Mouse (Mus musculus): ENCODE results near the gene Ccdc170. TPM values are rescaled to one million over a fixed set of nuclear protein-coding genes. Genes with fewer than 3 reads are reported as not detected.

The Ccdc170 gene
- polyA plus RNA-seq, 1 experiment = not detected

DNA sequence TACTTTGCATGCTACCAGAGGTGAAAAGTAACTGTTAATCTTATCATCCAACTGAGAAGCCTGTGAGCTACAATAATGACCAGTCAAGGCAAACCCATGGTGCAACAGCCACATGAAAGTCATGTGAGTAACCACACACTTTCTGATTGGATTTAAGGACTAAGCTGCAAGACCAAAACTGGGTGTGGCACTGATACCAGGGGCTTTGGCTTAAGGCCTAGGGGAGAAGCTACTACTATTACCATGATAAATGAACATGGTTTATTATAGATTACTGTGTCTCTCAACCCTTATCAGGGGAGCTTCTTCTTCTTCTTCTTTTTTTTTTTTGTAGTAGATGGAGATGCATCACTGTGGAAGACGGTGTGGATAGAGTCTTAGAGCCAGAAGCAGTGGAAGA is 82.8 kb downstream of the Ccdc170 start:
- no peak overlapping the region for H3K4me3 ChIP-seq (ENCODE audit: low read depth, low read length)
- 75% methylated on average over 1 of the region's 1 CpGs for WGBS
- H3K4me1 ChIP-seq (ENCODE audit: control insufficient read depth, insufficient read depth, insufficient read length, low read length) = no peaks in the 10 kb centered on the region
- H3K27me3 ChIP-seq (ENCODE audit: control insufficient read depth, insufficient read depth, low read length) = no peaks in the 10 kb centered on the region
- TF ChIP-seq CTCF (IDR thresholded peaks at IDR 0.05; ENCODE audit: extremely low read depth, insufficient read length, insufficient replicate concordance, low read depth, low read length) = no peak
- TF ChIP-seq POLR2A (IDR thresholded peaks at IDR 0.05; ENCODE audit: low read depth, low read length) = no peak
- H3K36me3 ChIP-seq (ENCODE audit: control insufficient read depth, insufficient read depth, low read length) = no peaks in the 10 kb centered on the region
- H3K27ac ChIP-seq (ENCODE audit: insufficient read depth, low read depth, low read length) = no peak overlapping the region

DNA sequence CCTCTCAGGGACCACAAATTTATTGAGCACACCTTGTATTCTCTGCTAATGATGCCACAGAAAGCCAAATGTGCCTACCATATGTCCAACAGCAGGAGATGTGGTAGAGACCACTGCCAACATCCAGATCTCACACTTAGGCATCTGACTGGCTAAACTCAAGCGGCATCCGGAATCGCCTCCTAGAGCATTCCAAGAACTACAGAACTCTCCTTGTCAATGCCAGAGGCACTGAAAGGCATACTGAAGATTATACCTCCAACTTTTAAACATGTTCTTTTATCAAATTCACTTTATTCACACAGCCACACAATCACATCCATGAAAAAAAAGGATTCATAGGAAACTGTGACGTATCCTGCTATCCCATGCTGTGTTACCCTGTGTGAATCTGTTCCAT is 88.5 kb downstream of the Ccdc170 start:
- no peak overlapping the region for H3K27ac ChIP-seq (ENCODE audit: insufficient read depth, low read depth, low read length)
- H3K36me3 ChIP-seq (ENCODE audit: control insufficient read depth, insufficient read depth, low read length) = no peaks in the 10 kb centered on the region
- 94% methylated on average over 4 of the region's 4 CpGs for WGBS
- H3K27me3 ChIP-seq (ENCODE audit: control insufficient read depth, insufficient read depth, low read length) = no peaks in the 10 kb centered on the region
- TF ChIP-seq POLR2A (IDR thresholded peaks at IDR 0.05; ENCODE audit: low read depth, low read length) (no peak), CTCF (IDR thresholded peaks at IDR 0.05; ENCODE audit: extremely low read depth, insufficient read length, insufficient replicate concordance, low read depth, low read length) (no peak)
- H3K4me1 ChIP-seq (ENCODE audit: control insufficient read depth, insufficient read depth, insufficient read length, low read length) = no peaks in the 10 kb centered on the region
- H3K4me3 ChIP-seq (ENCODE audit: low read depth, low read length) = no peak overlapping the region

DNA sequence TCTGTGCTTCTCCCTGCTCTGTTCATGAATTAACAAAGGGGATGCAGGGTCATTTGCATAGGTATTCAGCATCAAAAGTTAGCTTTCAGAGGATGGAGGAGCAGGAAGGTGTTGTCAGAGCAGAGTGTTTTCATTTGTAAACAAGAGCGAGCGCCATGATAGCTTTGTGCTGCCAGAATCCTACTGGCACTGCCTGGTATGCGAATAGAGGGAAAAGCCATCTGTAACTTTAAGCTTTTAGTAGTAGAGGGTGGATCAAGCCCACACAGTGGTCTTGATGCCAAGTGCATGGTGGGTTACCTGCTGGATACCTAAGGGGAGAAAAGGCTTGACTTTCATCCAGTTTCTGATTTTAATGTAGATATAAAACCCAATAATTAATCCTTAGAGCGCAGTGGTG is 89.0 kb downstream of the Ccdc170 start:
- no peak overlapping the region for H3K27ac ChIP-seq (ENCODE audit: insufficient read depth, low read depth, low read length)
- no peaks in the 10 kb centered on the region for H3K4me1 ChIP-seq (ENCODE audit: control insufficient read depth, insufficient read depth, insufficient read length, low read length)
- 84% methylated on average over 4 of the region's 4 CpGs for WGBS
- no peak overlapping the region for H3K4me3 ChIP-seq (ENCODE audit: low read depth, low read length)
- no peak for TF ChIP-seq POLR2A (IDR thresholded peaks at IDR 0.05; ENCODE audit: low read depth, low read length)
- no peaks in the 10 kb centered on the region for H3K27me3 ChIP-seq (ENCODE audit: control insufficient read depth, insufficient read depth, low read length)
- no peaks in the 10 kb centered on the region for H3K36me3 ChIP-seq (ENCODE audit: control insufficient read depth, insufficient read depth, low read length)

DNA sequence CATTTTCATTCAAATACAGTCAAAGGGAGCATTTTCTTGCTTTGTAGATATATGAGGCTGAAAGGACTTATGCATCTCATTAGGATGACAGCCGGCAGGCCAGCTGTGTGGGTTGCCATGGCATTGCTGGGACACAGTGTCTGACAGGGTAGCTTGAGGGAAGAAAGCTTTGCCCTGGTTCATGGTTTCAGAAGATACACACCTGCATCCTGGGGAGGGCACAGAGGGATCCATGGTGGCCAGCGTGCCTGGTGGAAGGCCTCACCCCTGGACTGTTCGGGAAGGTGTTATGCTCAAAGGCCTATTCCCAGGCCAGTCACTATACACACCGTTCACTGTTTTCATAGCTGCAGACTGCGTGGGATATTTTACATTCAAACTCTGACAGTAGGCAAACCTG is 99.6 kb downstream of the Ccdc170 start:
- no peak overlapping the region for H3K27ac ChIP-seq (ENCODE audit: insufficient read depth, low read depth, low read length)

DNA sequence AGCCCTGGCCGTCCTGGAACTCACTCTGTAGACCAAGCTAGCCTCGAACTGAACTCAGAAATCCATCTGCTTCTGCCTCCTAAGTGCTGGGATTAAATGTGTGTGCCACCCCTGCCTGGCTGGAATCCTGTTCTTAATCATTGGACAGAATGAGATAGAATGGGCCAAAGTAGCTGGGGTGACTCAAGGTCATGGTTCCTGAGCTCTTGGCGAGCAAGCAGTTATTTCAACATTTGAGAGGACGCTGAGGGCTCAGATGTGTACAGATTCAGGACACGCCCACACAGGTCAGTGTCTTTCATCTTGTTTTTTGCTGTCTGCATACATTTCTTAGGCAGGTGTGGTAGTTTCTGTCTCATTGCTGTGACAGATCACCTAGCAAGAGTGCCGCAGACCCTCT is 104.4 kb downstream of the Ccdc170 start:
- H3K36me3 ChIP-seq (ENCODE audit: control insufficient read depth, insufficient read depth, low read length) = no peaks in the 10 kb centered on the region
- 81% methylated on average over 6 of the region's 6 CpGs for WGBS
- no peaks in the 10 kb centered on the region for H3K4me1 ChIP-seq (ENCODE audit: control insufficient read depth, insufficient read depth, insufficient read length, low read length)
- no peaks in the 10 kb centered on the region for H3K27me3 ChIP-seq (ENCODE audit: control insufficient read depth, insufficient read depth, low read length)
- H3K27ac ChIP-seq (ENCODE audit: insufficient read depth, low read depth, low read length) = no peak overlapping the region
- TF ChIP-seq CTCF (IDR thresholded peaks at IDR 0.05; ENCODE audit: extremely low read depth, insufficient read length, insufficient replicate concordance, low read depth, low read length) = no peak
- TF ChIP-seq POLR2A (IDR thresholded peaks at IDR 0.05; ENCODE audit: low read depth, low read length) = no peak
- no peak overlapping the region for H3K4me3 ChIP-seq (ENCODE audit: low read depth, low read length)

More for the DNA sequence above, 99.6 kb downstream of the Ccdc170 start:
- H3K4me3 ChIP-seq (ENCODE audit: low read depth, low read length) = no peak overlapping the region
- TF ChIP-seq CTCF (IDR thresholded peaks at IDR 0.05; ENCODE audit: extremely low read depth, insufficient read length, insufficient replicate concordance, low read depth, low read length) (no peak), POLR2A (IDR thresholded peaks at IDR 0.05; ENCODE audit: low read depth, low read length) (no peak)
- no peaks in the 10 kb centered on the region for H3K36me3 ChIP-seq (ENCODE audit: control insufficient read depth, insufficient read depth, low read length)
- H3K4me1 ChIP-seq (ENCODE audit: control insufficient read depth, insufficient read depth, insufficient read length, low read length) = no peaks in the 10 kb centered on the region
- 91% methylated on average over 5 of the region's 5 CpGs for WGBS
- no peaks in the 10 kb centered on the region for H3K27me3 ChIP-seq (ENCODE audit: control insufficient read depth, insufficient read depth, low read length)

DNA sequence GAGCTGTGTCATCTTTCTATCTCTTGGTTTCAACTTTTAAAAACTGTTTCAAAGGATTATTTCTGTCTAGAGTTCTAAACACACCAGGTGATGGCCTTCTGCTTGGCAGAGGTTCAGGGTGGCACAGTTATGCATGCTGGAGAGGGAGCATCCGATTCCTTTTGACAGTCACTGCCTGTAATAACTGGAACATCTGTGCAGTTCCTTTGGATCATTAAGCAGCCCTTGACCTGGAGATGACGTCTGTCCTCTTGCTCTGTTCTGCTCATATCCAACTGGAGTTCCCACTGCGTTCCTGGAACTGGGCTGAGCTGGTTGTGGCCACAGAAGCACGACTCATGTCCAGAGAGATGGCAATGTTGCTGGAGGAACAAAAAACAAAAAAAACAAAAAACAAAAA is 107.3 kb downstream of the Ccdc170 start:
- no peaks in the 10 kb centered on the region for H3K4me1 ChIP-seq (ENCODE audit: control insufficient read depth, insufficient read depth, insufficient read length, low read length)
- no peaks in the 10 kb centered on the region for H3K36me3 ChIP-seq (ENCODE audit: control insufficient read depth, insufficient read depth, low read length)
- no peak overlapping the region for H3K4me3 ChIP-seq (ENCODE audit: low read depth, low read length)
- TF ChIP-seq POLR2A (IDR thresholded peaks at IDR 0.05; ENCODE audit: low read depth, low read length) (no peak), CTCF (IDR thresholded peaks at IDR 0.05; ENCODE audit: extremely low read depth, insufficient read length, insufficient replicate concordance, low read depth, low read length) (no peak)
- WGBS = 75% methylated on average over 4 of the region's 4 CpGs
- no peaks in the 10 kb centered on the region for H3K27me3 ChIP-seq (ENCODE audit: control insufficient read depth, insufficient read depth, low read length)
- no peak overlapping the region for H3K27ac ChIP-seq (ENCODE audit: insufficient read depth, low read depth, low read length)

DNA sequence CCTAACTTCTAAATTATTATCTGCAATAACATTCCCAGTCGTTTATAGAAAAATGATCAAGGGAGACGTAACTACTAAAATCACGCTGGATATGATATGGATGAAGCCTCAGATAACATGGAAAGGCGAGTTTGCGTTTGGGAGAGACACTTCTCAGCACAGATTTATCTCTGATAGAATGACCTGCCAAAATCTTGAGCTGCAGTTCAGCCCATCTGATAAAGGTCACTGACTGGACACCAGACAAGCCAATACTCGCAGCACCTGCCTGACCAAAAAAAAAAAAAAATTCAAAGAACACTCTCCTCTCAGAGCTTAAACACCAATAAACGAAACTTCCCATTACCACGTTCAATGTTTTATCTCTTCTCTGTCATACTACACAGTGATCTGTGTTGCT is 108.7 kb downstream of the Ccdc170 start:
- 70% methylated on average over 8 of the region's 8 CpGs for WGBS
- no peaks in the 10 kb centered on the region for H3K36me3 ChIP-seq (ENCODE audit: control insufficient read depth, insufficient read depth, low read length)
- no peaks in the 10 kb centered on the region for H3K27me3 ChIP-seq (ENCODE audit: control insufficient read depth, insufficient read depth, low read length)
- no peaks in the 10 kb centered on the region for H3K4me1 ChIP-seq (ENCODE audit: control insufficient read depth, insufficient read depth, insufficient read length, low read length)
- no peak overlapping the region for H3K4me3 ChIP-seq (ENCODE audit: low read depth, low read length)
- TF ChIP-seq CTCF (IDR thresholded peaks at IDR 0.05; ENCODE audit: extremely low read depth, insufficient read length, insufficient replicate concordance, low read depth, low read length) = no peak
- TF ChIP-seq POLR2A (IDR thresholded peaks at IDR 0.05; ENCODE audit: low read depth, low read length) = no peak
- no peak overlapping the region for H3K27ac ChIP-seq (ENCODE audit: insufficient read depth, low read depth, low read length)

DNA sequence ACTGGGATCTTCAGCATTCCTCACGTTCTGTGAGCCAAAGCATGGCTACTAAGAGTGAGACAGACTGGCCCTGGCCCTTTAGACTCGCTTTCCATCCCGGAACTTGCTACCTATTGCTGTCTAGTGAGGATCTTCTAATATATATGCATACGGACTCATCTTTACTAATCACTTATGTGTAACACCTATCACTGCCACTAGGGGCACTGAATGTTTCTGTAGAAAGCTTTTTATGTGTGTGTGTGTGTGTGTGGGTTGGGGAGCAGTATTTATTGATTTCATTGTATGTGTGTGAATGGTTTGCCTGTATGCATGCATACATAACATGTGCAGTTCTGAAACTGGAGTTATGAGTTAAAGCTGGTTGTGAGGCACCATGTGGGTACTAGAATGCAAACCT is 111.5 kb downstream of the Ccdc170 start:
- 55% methylated on average over 4 of the region's 4 CpGs for WGBS
- Histone ChIP-seq H3K36me3 (ENCODE audit: control insufficient read depth, insufficient read depth, low read length) (no peaks in the 10 kb centered on the region), H3K27me3 (ENCODE audit: control insufficient read depth, insufficient read depth, low read length) (no peaks in the 10 kb centered on the region), H3K27ac (ENCODE audit: insufficient read depth, low read depth, low read length) (no peak overlapping the region), H3K4me3 (ENCODE audit: low read depth, low read length) (no peak overlapping the region), H3K4me1 (ENCODE audit: control insufficient read depth, insufficient read depth, insufficient read length, low read length) (no peaks in the 10 kb centered on the region)
- TF ChIP-seq POLR2A (IDR thresholded peaks at IDR 0.05; ENCODE audit: low read depth, low read length) = no peak
- peak; percentile 24; the same call in 1 of the 2 replicates for TF ChIP-seq CTCF (IDR thresholded peaks at IDR 0.05; ENCODE audit: extremely low read depth, insufficient read length, insufficient replicate concordance, low read depth, low read length)

All from small intestine, adult 2 months (tissue).